Mouse (Mus musculus) thymus, adult 2 months (tissue): ENCODE results near the gene Efr3b.

Experiments
- CTCF ChIP-seq: fragments of 200-500 bp; IDR thresholded peaks from 2 replicates; pipeline ENCODE4 v1.5.1; 2012; ENCODE audit warnings: mild to moderate bottlenecking, control low read depth, low read length, moderate library complexity, borderline replicate concordance; ENCODE audit not compliant: control insufficient read depth, poor library complexity, insufficient read depth; ENCODE audit errors: extremely low read depth
- POLR2A ChIP-seq: fragments of 200-500 bp; IDR thresholded peaks from 2 replicates; pipeline ENCODE4 v1.6.1; 2012; ENCODE audit warnings: mild to moderate bottlenecking, low read length, control low read depth, moderate library complexity; ENCODE audit not compliant: control insufficient read depth, poor library complexity, insufficient read depth; ENCODE audit errors: extremely low read depth

- TF ChIP-seq CTCF (no peak), POLR2A (no peak)
Observed at GRCm38 (mm10) chr12:3918577-3918976, 120.1 kb downstream of the Efr3b start.
